Mouse (Mus musculus): ENCODE results near the gene Gm12790.
"Not testable (repeated sequence)": the region's sequence is repeated elsewhere in the genome, so short reads cannot be mapped to it uniquely, and the experiment has no call there.

Gene Gm12790

DNA sequence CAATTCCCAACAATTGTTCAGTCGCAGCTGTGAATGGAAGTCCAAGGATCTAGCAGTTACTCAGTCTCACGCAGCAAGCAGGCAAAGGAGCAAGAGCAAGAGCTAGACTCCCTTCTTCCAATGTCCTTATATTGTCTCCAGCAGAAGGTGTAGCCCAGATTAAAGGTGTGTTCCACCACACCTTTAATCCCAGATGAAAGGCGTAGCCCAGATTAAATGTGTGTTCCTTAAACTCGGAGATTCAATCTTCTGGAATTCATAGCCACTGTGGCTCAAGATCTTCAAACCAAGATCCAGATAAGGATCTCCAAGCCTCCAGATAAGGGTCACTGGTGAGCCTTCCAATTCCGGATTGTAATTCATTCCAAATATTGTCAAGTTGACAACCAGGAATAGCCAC lies at the start of gene Gm12790:
Gene Gm12790 (minus strand): TSS at position 101 of the 400 bp plus-strand sequence.
- not testable (repeated sequence) for DNase-seq

DNA sequence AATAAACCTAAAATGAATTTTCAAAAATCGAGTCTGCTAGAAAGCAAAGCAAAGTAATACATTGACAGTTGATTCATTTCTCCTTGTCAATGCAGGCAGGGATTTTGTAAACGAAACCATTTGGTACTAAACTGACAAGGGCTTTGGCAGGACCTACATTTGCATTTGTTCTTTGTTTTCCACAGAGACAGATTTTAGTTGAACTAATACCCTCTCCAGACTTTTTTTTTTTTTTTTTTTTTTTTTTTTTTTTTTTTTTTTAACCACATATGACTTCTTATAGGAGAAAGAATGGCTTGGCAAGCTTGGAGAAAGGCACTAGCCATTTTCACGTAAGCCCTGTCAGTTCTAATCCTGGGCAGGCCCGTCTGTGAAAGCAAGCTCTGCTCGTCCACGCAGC lies 45.8 kb upstream of the Gm12790 start:
- no peak for DNase-seq

DNA sequence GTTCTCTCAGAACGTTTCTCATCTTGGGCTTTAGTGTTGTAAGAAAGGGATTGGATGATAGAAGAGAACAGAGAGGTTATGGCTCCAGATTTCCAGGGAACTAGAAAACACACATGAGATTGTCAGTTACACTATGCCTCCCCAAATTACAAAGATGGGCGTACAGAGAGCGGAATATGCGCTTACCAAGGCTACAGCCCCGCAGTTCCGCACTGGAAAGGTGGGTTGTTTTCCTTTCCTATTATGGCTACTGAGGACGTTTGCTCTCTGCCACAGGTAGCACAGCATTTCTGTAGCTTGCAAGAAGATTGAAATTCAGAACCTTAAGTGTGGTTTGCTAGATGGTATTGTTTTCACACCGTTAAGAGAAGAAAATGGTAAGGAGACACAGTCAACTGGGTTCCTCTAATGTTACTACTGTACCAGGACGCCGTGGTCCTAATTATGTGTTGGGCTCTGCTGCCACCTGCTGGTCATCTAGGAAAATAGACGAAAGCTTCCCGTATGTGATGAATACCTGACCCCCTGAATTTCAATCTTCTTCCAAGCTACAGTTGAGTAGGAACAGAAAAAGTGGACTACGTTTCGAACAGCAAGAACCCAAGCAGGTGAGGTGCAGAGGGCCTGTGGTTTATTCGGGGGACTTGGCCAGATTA lies 17.5 kb upstream of the Gm12790 start:
- peak; percentile 71 for DNase-seq

DNA sequence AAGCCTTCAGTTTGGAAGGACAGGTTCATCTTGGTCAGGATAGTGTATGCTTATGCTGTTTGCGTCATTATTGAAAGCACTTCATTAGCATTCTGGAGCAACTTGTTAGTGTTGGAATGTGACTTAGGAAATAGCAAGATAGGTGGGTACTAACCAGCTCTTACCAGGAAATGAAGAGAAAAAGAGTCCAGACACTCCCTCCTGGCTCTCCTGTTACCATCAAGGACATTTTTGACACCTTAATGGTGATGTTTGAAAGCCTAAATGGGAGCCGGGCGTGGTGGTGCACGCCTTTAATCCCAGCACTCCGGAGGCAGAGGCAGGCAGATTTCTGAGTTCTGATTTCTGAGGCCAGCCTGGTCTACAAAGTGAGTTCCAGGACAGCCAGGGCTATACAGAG lies 16.6 kb upstream of the Gm12790 start:
- no peak for DNase-seq

DNA sequence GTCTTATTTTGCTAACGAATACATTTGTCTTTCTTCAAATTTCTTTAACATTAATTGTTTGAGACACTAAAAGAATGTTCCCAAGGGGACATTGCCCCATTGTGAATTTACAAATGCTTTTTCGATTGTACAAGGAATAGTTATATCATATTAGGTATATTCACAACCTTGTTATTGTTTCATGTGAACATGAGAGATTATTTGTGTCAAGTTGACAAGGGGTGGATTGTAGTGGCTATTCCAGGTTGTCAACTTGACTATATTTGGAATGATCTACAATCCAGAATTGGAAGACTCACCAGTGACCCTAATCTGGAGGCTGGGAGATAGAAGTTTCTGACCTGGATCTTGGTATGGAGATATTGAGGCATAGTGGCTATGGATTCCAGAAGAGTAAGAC lies 5.5 kb upstream of the Gm12790 start, which contains the start of gene Gm12789:
Gene Gm12789 (plus strand): TSS at position 301 of the 400 bp plus-strand sequence.
- not testable (repeated sequence) for DNase-seq

DNA sequence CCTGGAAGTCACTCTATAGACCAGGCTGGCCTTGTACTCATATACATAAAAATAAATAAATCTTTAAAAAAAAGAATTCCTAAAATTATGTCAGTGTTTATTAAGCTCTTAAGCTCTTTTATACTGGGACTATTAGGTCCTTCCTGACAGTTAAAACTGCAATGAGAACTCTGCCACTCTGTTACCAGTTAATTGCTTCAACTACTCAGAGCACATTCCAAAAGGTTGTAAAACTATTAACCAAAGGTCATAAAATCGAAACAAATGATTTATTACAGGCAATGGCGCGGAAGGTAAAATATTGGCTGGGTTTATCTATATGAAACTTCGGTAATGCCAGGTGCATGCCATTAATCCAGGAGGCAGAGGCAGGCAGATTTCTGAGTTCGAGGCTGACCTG lies 4.8 kb upstream of the Gm12790 start:
- no peak for DNase-seq

DNA sequence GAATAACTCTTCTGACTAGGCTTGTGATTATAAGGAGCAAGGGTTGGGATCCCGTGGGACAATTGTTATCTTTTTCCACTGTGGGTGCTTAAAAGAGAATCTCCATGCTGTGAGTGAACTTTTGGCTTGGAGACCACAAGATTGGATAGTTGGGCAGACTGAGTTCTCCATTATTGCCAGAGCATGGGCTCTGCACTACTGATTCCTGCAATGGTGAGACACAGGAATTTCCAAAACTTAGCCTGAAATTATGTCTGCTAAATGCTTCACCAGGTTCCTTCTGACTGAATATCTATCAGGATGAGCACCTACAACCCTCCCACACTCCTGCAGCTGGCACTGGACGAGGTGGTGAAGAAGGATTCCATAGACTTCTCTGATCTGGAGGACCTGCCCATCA lies 40.7 kb downstream of the Gm12790 start, which contains the start of gene Gm12794:
Gene Gm12794 (plus strand): TSS at position 301 of the 400 bp plus-strand sequence.
- DNase-seq: not testable (repeated sequence)
